16 mouse cellular contexts compared by ENCODE assay signal in the genomic region with DNA sequence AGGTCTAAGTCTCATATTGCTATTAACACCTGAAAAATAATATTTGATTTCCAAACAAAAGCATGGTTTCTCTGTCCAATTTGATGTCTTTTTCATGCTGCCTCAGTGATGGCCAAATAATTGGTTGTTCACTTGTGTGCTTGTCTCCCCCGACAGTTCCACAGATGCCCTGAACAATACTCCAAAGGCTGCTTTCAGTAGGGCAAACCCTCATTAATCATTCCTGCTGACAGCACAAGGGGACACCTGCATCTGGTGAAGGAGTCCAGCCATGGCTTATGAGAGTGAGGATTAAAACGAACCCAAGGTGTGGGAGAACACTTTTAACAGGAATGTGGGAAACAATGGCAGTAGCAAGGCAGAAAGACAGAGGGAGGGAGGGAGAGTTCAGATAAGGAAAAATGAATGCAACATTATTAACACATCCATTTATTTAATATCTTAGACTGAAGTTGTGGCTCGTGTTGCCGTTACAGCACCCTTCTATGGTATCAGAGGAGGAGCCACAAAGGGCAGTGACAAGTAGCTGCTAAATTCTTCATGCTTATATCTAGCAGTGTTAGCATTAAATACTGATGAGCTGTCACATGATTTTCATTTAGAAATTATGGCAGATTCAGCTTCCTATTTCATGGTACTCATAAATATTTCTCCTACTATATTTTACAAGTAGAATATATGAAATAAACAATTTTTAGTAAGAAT.
A peak's percentile ranks its signal among the peaks of the same experiment; 100 is the strongest.
DNase-seq lines count a peak whose midpoint lies in the region; ATAC-seq and TF ChIP-seq lines count a peak whose summit lies in the region.
"Had no signal": no experiment of that assay in that cellular context is flagged by ENCODE, and none has a peak within 500 bp of the region (broad histone marks: within the 10 kb centered on the region; RNA-seq: fewer than 3 reads in every experiment).

No protein-coding gene starts in this region.

- no peaks in the 10 kb centered on the region for H3K9me3 ChIP-seq in forebrain, embryonic 11.5 days (ENCODE audit: control insufficient read depth, low read length)
- no peaks in the 10 kb centered on the region for H3K9me3 ChIP-seq in forebrain, embryonic 10.5 days
- no peaks in the 10 kb centered on the region for H3K9me3 ChIP-seq in forebrain, embryonic 13.5 days (replicated peaks)
- no peaks in the 10 kb centered on the region for H3K9me3 ChIP-seq in hindbrain, embryonic 15.5 days
- no peaks in the 10 kb centered on the region for H3K9me3 ChIP-seq in midbrain, postnatal 0 days (ENCODE audit: low read length)
- H3K9me3 ChIP-seq: stomach, embryonic 15.5 days had no signal

- no peaks in the 10 kb centered on the region for H3K36me3 ChIP-seq in forebrain, embryonic 11.5 days (ENCODE audit: control insufficient read depth, insufficient read depth, low read length)
- no peaks in the 10 kb centered on the region for H3K36me3 ChIP-seq in forebrain, embryonic 10.5 days (replicated peaks)
- no peaks in the 10 kb centered on the region for H3K36me3 ChIP-seq in forebrain, embryonic 13.5 days (ENCODE audit: poor library complexity, severe bottlenecking)
- no peaks in the 10 kb centered on the region for H3K36me3 ChIP-seq in hindbrain, embryonic 15.5 days
- H3K36me3 ChIP-seq in midbrain, postnatal 0 days (ENCODE audit: insufficient read depth, low read length) = no peaks in the 10 kb centered on the region
- H3K36me3 ChIP-seq: stomach, embryonic 15.5 days had no signal

- H3K27me3 ChIP-seq in forebrain, embryonic 11.5 days (ENCODE audit: control insufficient read depth, insufficient read depth, low read length) = no peaks in the 10 kb centered on the region
- no peaks in the 10 kb centered on the region for H3K27me3 ChIP-seq in forebrain, embryonic 10.5 days (ENCODE audit: poor library complexity, severe bottlenecking)
- no peaks in the 10 kb centered on the region for H3K27me3 ChIP-seq in forebrain, embryonic 13.5 days
- no peaks in the 10 kb centered on the region for H3K27me3 ChIP-seq in hindbrain, embryonic 15.5 days
- H3K27me3 ChIP-seq in midbrain, postnatal 0 days (ENCODE audit: insufficient read depth, low read length) = no peaks in the 10 kb centered on the region
- H3K27me3 ChIP-seq: stomach, embryonic 15.5 days had no signal

- H3K4me3 ChIP-seq in forebrain, embryonic 11.5 days (ENCODE audit: low read depth, low read length) = no peak overlapping the region
- no peak overlapping the region for H3K4me3 ChIP-seq in forebrain, embryonic 10.5 days
- no peak overlapping the region for H3K4me3 ChIP-seq in forebrain, embryonic 13.5 days
- no peak overlapping the region for H3K4me3 ChIP-seq in hindbrain, embryonic 15.5 days
- no peak overlapping the region for H3K4me3 ChIP-seq in midbrain, postnatal 0 days (ENCODE audit: low read depth, low read length)
- H3K4me3 ChIP-seq: heart, adult 2 months; layer of hippocampus, adult 2 months; stomach, embryonic 15.5 days had no signal

- H3K27ac ChIP-seq in forebrain, embryonic 11.5 days (ENCODE audit: low read depth, low read length) = no peak overlapping the region
- no peak overlapping the region for H3K27ac ChIP-seq in forebrain, embryonic 10.5 days
- peak overlapping the region; percentile 48; the same call in 1 of the 2 replicates for H3K27ac ChIP-seq in forebrain, embryonic 13.5 days
- no peak overlapping the region for H3K27ac ChIP-seq in hindbrain, embryonic 15.5 days (replicated peaks)
- H3K27ac ChIP-seq in midbrain, postnatal 0 days (ENCODE audit: low read depth, low read length) = no peak overlapping the region
- H3K27ac ChIP-seq: heart, adult 2 months; layer of hippocampus, adult 2 months; stomach, embryonic 15.5 days had no signal

- no peak overlapping the region for H3K4me2 ChIP-seq in forebrain, embryonic 11.5 days (ENCODE audit: low read depth, low read length, severe bottlenecking)
- peak overlapping the region; percentile 14; the same call in 1 of the 2 replicates for H3K4me2 ChIP-seq in forebrain, embryonic 13.5 days
- no peak overlapping the region for H3K4me2 ChIP-seq in hindbrain, embryonic 15.5 days
- H3K4me2 ChIP-seq in midbrain, postnatal 0 days (ENCODE audit: low read depth, low read length, poor library complexity, severe bottlenecking) = no peak overlapping the region
- H3K4me2 ChIP-seq: liver, embryonic 11.5 days; stomach, embryonic 15.5 days had no signal

- H3K4me1 ChIP-seq in forebrain, embryonic 11.5 days (replicated peaks; ENCODE audit: control insufficient read depth, insufficient read depth, low read length) = no peaks in the 10 kb centered on the region
- H3K4me1 ChIP-seq in forebrain, embryonic 10.5 days = peaks cover 13% of the 10 kb centered on the region
- peaks cover 13% of the 10 kb centered on the region for H3K4me1 ChIP-seq in forebrain, embryonic 13.5 days
- H3K4me1 ChIP-seq in hindbrain, embryonic 15.5 days (replicated peaks) = no peaks in the 10 kb centered on the region
- H3K4me1 ChIP-seq in midbrain, postnatal 0 days (ENCODE audit: insufficient read depth, low read length) = no peaks in the 10 kb centered on the region
- H3K4me1 ChIP-seq: stomach, embryonic 15.5 days had no signal

- ATAC-seq in forebrain, embryonic 11.5 days (replicated peaks; ENCODE audit: low FRiP score) = peak; percentile 78
- peak; percentile 88; the same call in 1 of the 2 replicates for ATAC-seq in forebrain, embryonic 13.5 days
- peak; percentile 76 for ATAC-seq in hindbrain, embryonic 15.5 days (ENCODE audit: low FRiP score, low read depth)
- ATAC-seq in midbrain, postnatal 0 days (ENCODE audit: low FRiP score) = no peak
- no peak for ATAC-seq in megakaryocyte-erythroid progenitor cell, adult 5-6 weeks (replicated peaks; ENCODE audit: low FRiP score, low TSS enrichment, poor library complexity, severe bottlenecking)
- ATAC-seq: lung, postnatal 0 days had no signal

- DNase-seq in forebrain, embryonic 11.5 days (ENCODE audit: low spot score) = no peak
- DNase-seq in forebrain, embryonic 10.5 days (ENCODE audit: extremely low spot score, low spot score) = no peak
- DNase-seq in midbrain, postnatal 0 days (ENCODE audit: low spot score) = peak; percentile 15
- DNase-seq in cerebellum, adult 9-11 months = no peak
- no peak for DNase-seq in thymus, postnatal 10 days (ENCODE audit: low spot score in 2 of 2)
- DNase-seq: adrenal gland, adult 8-10 months; heart, adult 2 months; kidney, adult 9 months; thymus, postnatal 4 days had no signal

- WGBS in forebrain, embryonic 11.5 days = 13% methylated on average over 4 of the region's 4 CpGs
- WGBS in forebrain, embryonic 10.5 days = 33% methylated on average over 4 of the region's 4 CpGs
- WGBS in forebrain, embryonic 13.5 days = 8% methylated on average over 4 of the region's 4 CpGs
- WGBS in hindbrain, embryonic 15.5 days = 14% methylated on average over 4 of the region's 4 CpGs
- 19% methylated on average over 4 of the region's 4 CpGs for WGBS in midbrain, postnatal 0 days

- no peak for TF ChIP-seq CTCF in midbrain, postnatal 0 days (IDR thresholded peaks at IDR 0.05)

- H3K9ac ChIP-seq in forebrain, embryonic 11.5 days (ENCODE audit: low read length) = no peak overlapping the region
- H3K9ac ChIP-seq in forebrain, embryonic 13.5 days = no peak overlapping the region
- no peak overlapping the region for H3K9ac ChIP-seq in hindbrain, embryonic 15.5 days
- H3K9ac ChIP-seq in midbrain, postnatal 0 days (replicated peaks; ENCODE audit: low read length, poor library complexity, severe bottlenecking) = no peak overlapping the region
- H3K9ac ChIP-seq: stomach, embryonic 15.5 days had no signal

Comparison
In these comparisons a context has a peak if more than half of its experiments do, and no peak if none do; other contexts are left out.
1. ATAC-seq: peak in forebrain, embryonic 11.5 days (single experiment), forebrain, embryonic 13.5 days (single experiment) and hindbrain, embryonic 15.5 days (single experiment); none in midbrain, postnatal 0 days (single experiment) and megakaryocyte-erythroid progenitor cell, adult 5-6 weeks (single experiment).